Mouse (Mus musculus): Measurements from ENCODE around the gene Wasl.

DNA sequence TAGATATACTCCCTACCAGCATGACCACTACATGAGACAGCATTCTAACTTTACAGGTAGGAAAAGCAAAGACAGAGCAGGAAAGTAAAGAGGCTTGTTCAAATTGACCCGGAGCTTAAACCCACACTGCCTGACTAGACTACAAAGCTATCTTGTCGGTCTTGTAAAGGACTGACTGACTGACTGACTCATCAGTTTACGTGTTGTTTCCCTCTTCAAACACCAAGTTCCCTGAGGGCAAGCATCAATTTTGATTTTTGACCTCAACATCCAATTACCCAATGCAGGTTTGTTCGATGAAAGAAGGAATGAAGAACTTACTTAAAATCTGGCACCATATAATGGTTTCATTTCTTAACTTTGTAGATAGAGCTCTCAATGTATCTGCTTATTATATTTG is 2.9 kb downstream of the Wasl start:
- TF ChIP-seq CTCF (conservative IDR thresholded peaks at IDR 0.05; ENCODE audit: insufficient read depth, insufficient read length, low read depth, low read length) (no peak), POLR2A (IDR thresholded peaks at IDR 0.05; ENCODE audit: low read depth, low read length) (no peak)
